In the genomic region with DNA sequence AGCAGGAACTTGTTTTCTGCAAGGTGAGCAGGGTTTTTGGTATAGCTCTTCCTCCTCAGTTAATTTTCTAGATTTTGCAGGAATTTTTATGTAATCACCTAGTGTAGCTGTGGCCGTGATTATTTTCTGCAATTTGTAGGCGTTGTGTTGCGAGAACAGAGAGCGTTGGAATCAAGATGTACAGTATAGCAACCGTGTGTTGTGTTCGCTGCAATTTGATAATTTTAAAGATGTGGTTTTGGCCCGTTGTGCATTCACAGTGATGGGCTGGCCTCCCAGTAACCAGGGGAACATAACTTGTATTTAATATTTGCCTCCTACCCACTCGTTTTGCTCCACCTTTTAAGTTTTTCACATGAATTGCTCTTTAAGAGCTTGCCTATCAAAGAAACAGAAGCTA, we compare ENCODE assay signal across 33 mouse cellular contexts. TPM values are rescaled to one million over a fixed set of nuclear protein-coding genes. Genes with fewer than 3 reads are reported as not detected.
A peak's percentile ranks its signal among the peaks of the same experiment; 100 is the strongest.
DNase-seq lines count a peak whose midpoint lies in the region; ATAC-seq and TF ChIP-seq lines count a peak whose summit lies in the region.
"Had no signal": no experiment of that assay in that cellular context is flagged by ENCODE, and none has a peak within 500 bp of the region (broad histone marks: within the 10 kb centered on the region; RNA-seq: fewer than 3 reads in every experiment).

No protein-coding gene starts in this region.

- H3K4me1 ChIP-seq in forebrain, embryonic 15.5 days, result peaks cover 21% of the 10 kb centered on the region
- H3K4me1 ChIP-seq in forebrain, embryonic 12.5 days, result peaks cover 3% of the 10 kb centered on the region
- peaks cover 2% of the 10 kb centered on the region; the same call in 1 of the 2 replicates for H3K4me1 ChIP-seq in cortical plate, adult 2 months (ENCODE audit: control insufficient read depth, insufficient read depth, low read length)
- peaks cover 5% of the 10 kb centered on the region; the same call in 1 of the 2 replicates for H3K4me1 ChIP-seq in olfactory bulb, adult 2 months (ENCODE audit: control insufficient read depth, insufficient read depth, low read length)
- H3K4me1 ChIP-seq: embryonic facial prominence, embryonic 10.5 days; embryonic facial prominence, embryonic 15.5 days; heart, embryonic 13.5 days; limb, embryonic 12.5 days; neural tube, embryonic 12.5 days had no signal

- ATAC-seq in forebrain, embryonic 15.5 days (replicated peaks), result no peak
- no peak for ATAC-seq in forebrain, embryonic 12.5 days (ENCODE audit: low FRiP score)
- ATAC-seq: hindbrain, embryonic 16.5 days; intestine, embryonic 16.5 days; midbrain, embryonic 16.5 days had no signal

- no peak overlapping the region for H3K9ac ChIP-seq in forebrain, embryonic 15.5 days (replicated peaks)
- H3K9ac ChIP-seq in forebrain, embryonic 12.5 days, result no peak overlapping the region
- H3K9ac ChIP-seq: embryonic facial prominence, embryonic 15.5 days; heart, embryonic 13.5 days; limb, embryonic 12.5 days; liver, embryonic 15.5 days; lung, embryonic 14.5 days; neural tube, embryonic 12.5 days had no signal

- H3K4me3 ChIP-seq in forebrain, embryonic 15.5 days, result peak overlapping the region; percentile 28
- no peak overlapping the region for H3K4me3 ChIP-seq in forebrain, embryonic 12.5 days (replicated peaks)
- peak overlapping the region; percentile 45 for H3K4me3 ChIP-seq in cortical plate, adult 2 months (ENCODE audit: insufficient read depth, low read length)
- H3K4me3 ChIP-seq in olfactory bulb, adult 2 months (ENCODE audit: insufficient read depth, low read depth, low read length), result peak overlapping the region; percentile 13; the same call in 1 of the 2 replicates
- H3K4me3 ChIP-seq: embryonic facial prominence, embryonic 10.5 days; embryonic facial prominence, embryonic 15.5 days; heart, embryonic 13.5 days; limb, embryonic 12.5 days; liver, embryonic 15.5 days; neural tube, embryonic 12.5 days had no signal

- 78% methylated on average over 8 of the region's 8 CpGs for WGBS in forebrain, embryonic 15.5 days
- WGBS in forebrain, embryonic 12.5 days, result 82% methylated on average over 8 of the region's 8 CpGs
- WGBS in olfactory bulb, adult 2 months, result 33% methylated on average over 8 of the region's 8 CpGs

- TF ChIP-seq CTCF in cortical plate, adult 2 months (IDR thresholded peaks at IDR 0.05; ENCODE audit: extremely low read depth, insufficient read depth, low read length), result no peak
- no peak for TF ChIP-seq CTCF in olfactory bulb, adult 2 months (IDR thresholded peaks at IDR 0.05; ENCODE audit: insufficient read depth, low read depth, low read length)

- no peak for TF ChIP-seq POLR2A in cortical plate, adult 2 months (IDR thresholded peaks at IDR 0.05; ENCODE audit: extremely low read depth, insufficient read depth, low read length)
- no peak for TF ChIP-seq POLR2A in olfactory bulb, adult 2 months (IDR thresholded peaks at IDR 0.05; ENCODE audit: insufficient read depth, low read depth, low read length)

- peak; percentile 44 for DNase-seq in layer of hippocampus, adult 9-11 months
- DNase-seq in layer of hippocampus, postnatal 25 days (ENCODE audit: extremely low spot score in 1 of 2, low spot score in 1 of 2), result no peak
- no peak for DNase-seq in T-cell, adult 2 months (ENCODE audit: low spot score)
- DNase-seq: adrenal gland, postnatal 25 days; cerebellum, adult 18-20 months; cerebellum, postnatal 14 days; heart, postnatal 10 days; kidney, adult 9 months; kidney, postnatal 10 days; lung, embryonic 14.5 days; lung, postnatal 14 days; thymus, postnatal 4 days had no signal

- peak overlapping the region; percentile 89; the same call in 1 of the 2 replicates for H3K27ac ChIP-seq in forebrain, embryonic 15.5 days (replicated peaks)
- H3K27ac ChIP-seq in forebrain, embryonic 12.5 days, result no peak overlapping the region
- peak overlapping the region; percentile 79 for H3K27ac ChIP-seq in cortical plate, adult 2 months (ENCODE audit: insufficient read depth, low read length)
- H3K27ac ChIP-seq in olfactory bulb, adult 2 months (ENCODE audit: insufficient read depth, low read depth, low read length), result peak overlapping the region; percentile 91
- H3K27ac ChIP-seq: embryonic facial prominence, embryonic 10.5 days; embryonic facial prominence, embryonic 15.5 days; heart, embryonic 13.5 days; limb, embryonic 12.5 days; liver, embryonic 15.5 days; neural tube, embryonic 12.5 days had no signal

- peak overlapping the region; percentile 9 for H3K4me2 ChIP-seq in forebrain, embryonic 15.5 days (replicated peaks)
- H3K4me2 ChIP-seq in forebrain, embryonic 12.5 days, result no peak overlapping the region
- H3K4me2 ChIP-seq: embryonic facial prominence, embryonic 15.5 days; heart, embryonic 13.5 days; limb, embryonic 12.5 days; liver, embryonic 15.5 days; lung, embryonic 14.5 days; midbrain, embryonic 11.5 days; neural tube, embryonic 12.5 days had no signal

- H3K36me3 ChIP-seq in forebrain, embryonic 15.5 days, result 0 out of 2 replicates have a peak, but pooled peaks cover 4% of the 10 kb centered on the region
- H3K36me3 ChIP-seq in forebrain, embryonic 12.5 days (replicated peaks), result no peaks in the 10 kb centered on the region
- H3K36me3 ChIP-seq: embryonic facial prominence, embryonic 10.5 days; heart, embryonic 13.5 days; liver, embryonic 15.5 days; neural tube, embryonic 12.5 days had no signal

- H3K27me3 ChIP-seq in forebrain, embryonic 15.5 days, result no peaks in the 10 kb centered on the region
- no peaks in the 10 kb centered on the region for H3K27me3 ChIP-seq in forebrain, embryonic 12.5 days
- H3K27me3 ChIP-seq: embryonic facial prominence, embryonic 15.5 days; heart, embryonic 13.5 days; limb, embryonic 12.5 days; liver, embryonic 15.5 days; neural tube, embryonic 12.5 days had no signal

- no peaks in the 10 kb centered on the region for H3K9me3 ChIP-seq in forebrain, embryonic 15.5 days
- no peaks in the 10 kb centered on the region for H3K9me3 ChIP-seq in forebrain, embryonic 12.5 days
- H3K9me3 ChIP-seq: embryonic facial prominence, embryonic 10.5 days; embryonic facial prominence, embryonic 15.5 days; heart, embryonic 13.5 days; limb, embryonic 12.5 days; liver, embryonic 15.5 days; neural tube, embryonic 12.5 days had no signal

RNA-seq across cellular contexts. Expression of a gene that starts 49.3 kb away (rescaled TPM):
- polyA plus RNA-seq in forebrain, embryonic 15.5 days (2015; fragmentation: Nextera tagmentation; extraction: Ambion mirVana), result 0.31 and 0.83 TPM in 2 replicates
- polyA plus RNA-seq in forebrain, embryonic 12.5 days (2016; fragmentation: Nextera tagmentation; extraction: Ambion mirVana), result 0.32 TPM in 1 of 2 replicates, not detected in the other
- not detected for total RNA-seq in layer of hippocampus, postnatal 25 days (2021)
- polyA plus RNA-seq in cortical plate, adult 2 months (2012; rRNA removed), result 0.95 and 1.0 TPM in 2 replicates
- not detected in 2 replicates for polyA plus RNA-seq in olfactory bulb, adult 2 months (2012; ENCODE audit: insufficient read depth, insufficient read length, low replicate concordance, missing spikeins)
- total RNA-seq: adrenal gland, adult 18-20 months; gastrocnemius, adult 8-10 months; heart, adult 8-10 months; heart, postnatal 10 days; liver, adult 2 months had no signal
- polyA plus RNA-seq: embryonic facial prominence, embryonic 10.5 days; heart, embryonic 13.5 days; hindbrain, embryonic 11.5 days; hindbrain, embryonic 16.5 days; limb, embryonic 12.5 days; liver, embryonic 15.5 days; lung, embryonic 14.5 days; midbrain, embryonic 11.5 days; neural tube, embryonic 12.5 days; testis, adult 2 months; thymus, postnatal 0 days had no signal
